Mouse (Mus musculus): ENCODE measurements at regions not wholly inside any gene's neighbourhood (a gene's known extent, or its start where the extent isn't known, plus 50 kb on each side); places are given as distances from the start of the nearest gene placed in this dataset.
A peak's percentile ranks its signal among the peaks of the same experiment; 100 is the strongest.

- DNase-seq = peak; percentile 88
These were observed 364.9 kb downstream of the 4931400O07Rik start for GRCm38 (mm10) chrX:62832741-62833140.
